Mouse (Mus musculus): ENCODE data around the gene Cd52. TPM values are rescaled to one million over a fixed set of nuclear protein-coding genes. Genes with fewer than 3 reads are reported as not detected.

Gene Cd52
- polyA plus RNA-seq, 1 experiment from 2014 or later = 1.8 TPM

DNA sequence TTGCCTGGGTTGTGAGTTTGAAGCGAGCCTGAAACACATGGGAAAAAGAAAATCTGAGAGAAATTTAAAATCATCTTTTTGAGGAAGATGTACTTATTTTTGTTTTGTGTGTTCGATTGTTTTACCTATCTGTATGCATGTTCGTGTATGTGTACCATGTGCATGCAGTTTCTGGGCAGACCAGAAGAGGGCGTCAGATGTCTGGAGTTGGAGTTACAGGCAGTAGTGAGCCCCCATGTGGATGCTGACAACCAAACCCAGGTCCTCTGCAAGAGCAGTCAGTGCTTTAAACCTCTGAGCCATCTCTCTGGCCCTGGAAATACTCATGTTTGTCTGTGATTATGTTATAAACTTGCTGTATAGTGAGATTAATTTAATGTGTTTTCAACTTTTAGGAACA is 9.9 kb downstream of the Cd52 start:
- WGBS = 88% methylated on average over 4 of the region's 4 CpGs
- Histone ChIP-seq H3K4me2 (ENCODE audit: low read length) (no peak overlapping the region), H3K4me1 (ENCODE audit: control insufficient read depth, insufficient read depth, low read depth, low read length) (peaks cover 9% of the 10 kb centered on the region), H3K4me3 (ENCODE audit: low read length) (no peak overlapping the region), H3K9ac (ENCODE audit: low read depth, low read length) (no peak overlapping the region), H3K9me3 (ENCODE audit: control insufficient read depth, low read length) (no peaks in the 10 kb centered on the region), H3K36me3 (ENCODE audit: control insufficient read depth, insufficient read depth, low read length) (no peaks in the 10 kb centered on the region), H3K27me3 (replicated peaks; ENCODE audit: control insufficient read depth, insufficient read depth, low read length) (peaks cover 4% of the 10 kb centered on the region; the same call in 1 of the 2 replicates), H3K27ac (ENCODE audit: low read depth, low read length) (no peak overlapping the region)
- no peak for ATAC-seq

GRCm38 (mm10) chr4:134082460-134082859 is 12.4 kb downstream of the Cd52 start:
- H3K27ac ChIP-seq (ENCODE audit: low read depth, low read length) = no peak overlapping the region
- no peaks in the 10 kb centered on the region for H3K36me3 ChIP-seq (ENCODE audit: control insufficient read depth, insufficient read depth, low read length)
- 12% methylated on average over 7 of the region's 7 CpGs for WGBS
- ATAC-seq = no peak
- peaks cover 4% of the 10 kb centered on the region; the same call in 1 of the 2 replicates for H3K27me3 ChIP-seq (replicated peaks; ENCODE audit: control insufficient read depth, insufficient read depth, low read length)
- no peaks in the 10 kb centered on the region for H3K9me3 ChIP-seq (ENCODE audit: control insufficient read depth, low read length)
- H3K4me1 ChIP-seq (ENCODE audit: control insufficient read depth, insufficient read depth, low read depth, low read length) = peaks cover 12% of the 10 kb centered on the region
- H3K4me3 ChIP-seq (ENCODE audit: low read length) = peak overlapping the region; percentile 53
- H3K9ac ChIP-seq (ENCODE audit: low read depth, low read length) = peak overlapping the region; percentile 67
- peak overlapping the region; percentile 85 for H3K4me2 ChIP-seq (ENCODE audit: low read length)

GRCm38 (mm10) chr4:134081730-134082386 is 13.0 kb downstream of the Cd52 start:
- Histone ChIP-seq H3K9ac (ENCODE audit: low read depth, low read length) (peak overlapping the region; percentile 67), H3K4me3 (ENCODE audit: low read length) (peak overlapping the region; percentile 53), H3K27me3 (replicated peaks; ENCODE audit: control insufficient read depth, insufficient read depth, low read length) (peaks cover 4% of the 10 kb centered on the region; the same call in 1 of the 2 replicates), H3K27ac (ENCODE audit: low read depth, low read length) (no peak overlapping the region), H3K4me2 (ENCODE audit: low read length) (peak overlapping the region; percentile 85), H3K36me3 (ENCODE audit: control insufficient read depth, insufficient read depth, low read length) (no peaks in the 10 kb centered on the region), H3K4me1 (ENCODE audit: control insufficient read depth, insufficient read depth, low read depth, low read length) (peaks cover 12% of the 10 kb centered on the region), H3K9me3 (ENCODE audit: control insufficient read depth, low read length) (no peaks in the 10 kb centered on the region)
- under 1% methylated on average over 40 of the region's 41 CpGs for WGBS
- ATAC-seq = peak; percentile 88

DNA sequence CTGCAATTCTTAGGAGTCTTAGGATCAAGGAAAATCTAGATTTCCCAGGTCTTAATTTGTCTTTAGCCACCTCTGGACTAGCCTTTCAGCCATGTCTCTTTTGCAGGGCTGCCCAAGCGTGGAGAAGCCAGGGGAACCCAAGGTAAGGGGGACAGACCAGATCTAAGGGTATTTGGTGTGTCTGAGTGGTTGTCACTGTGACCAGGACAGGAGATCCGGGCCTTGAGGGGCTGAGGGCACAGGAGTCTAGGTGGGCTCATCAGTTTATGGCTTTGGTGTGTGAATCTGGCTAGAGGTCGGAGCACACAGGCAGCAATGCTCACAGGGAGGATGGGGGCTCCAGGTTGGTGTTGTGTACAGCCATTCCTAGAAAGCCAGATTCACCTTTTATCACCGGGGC is 14.2 kb downstream of the Cd52 start:
- H3K4me1 ChIP-seq (ENCODE audit: control insufficient read depth, insufficient read depth, low read depth, low read length) = peaks cover 12% of the 10 kb centered on the region
- H3K4me3 ChIP-seq (ENCODE audit: low read length) = no peak overlapping the region
- H3K36me3 ChIP-seq (ENCODE audit: control insufficient read depth, insufficient read depth, low read length) = no peaks in the 10 kb centered on the region
- no peak overlapping the region for H3K9ac ChIP-seq (ENCODE audit: low read depth, low read length)
- peaks cover 4% of the 10 kb centered on the region; the same call in 1 of the 2 replicates for H3K27me3 ChIP-seq (replicated peaks; ENCODE audit: control insufficient read depth, insufficient read depth, low read length)
- no peak overlapping the region for H3K4me2 ChIP-seq (ENCODE audit: low read length)
- ATAC-seq = no peak
- no peak overlapping the region for H3K27ac ChIP-seq (ENCODE audit: low read depth, low read length)
- H3K9me3 ChIP-seq (ENCODE audit: control insufficient read depth, low read length) = no peaks in the 10 kb centered on the region
- 75% methylated on average over 4 of the region's 4 CpGs for WGBS

DNA sequence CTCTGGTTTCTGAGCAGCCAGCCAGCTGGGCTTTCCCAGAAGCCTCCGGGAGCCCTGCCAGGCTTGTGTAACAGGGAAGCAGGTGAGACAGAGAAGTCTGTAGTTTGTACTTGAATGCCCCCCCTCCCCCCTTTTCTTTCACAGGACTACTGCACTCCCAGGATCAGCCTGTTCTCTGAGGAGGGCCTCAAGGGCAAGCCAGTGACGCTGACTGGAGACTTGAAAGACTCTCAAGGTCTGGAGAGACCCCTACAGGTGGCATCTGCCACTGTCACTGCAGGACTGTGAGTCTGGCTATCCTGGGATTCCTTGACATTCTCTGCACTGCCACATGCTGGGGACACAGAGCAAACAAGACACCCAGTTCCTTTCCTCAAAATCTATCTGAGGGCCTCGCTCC is 16.2 kb downstream of the Cd52 start:
- WGBS = 21% methylated on average over 3 of the region's 3 CpGs
- peak; percentile 66 for ATAC-seq
- H3K9ac ChIP-seq (ENCODE audit: low read depth, low read length) = no peak overlapping the region

GRCm38 (mm10) chr4:134068793-134069580 is 25.9 kb downstream of the Cd52 start:
- WGBS = 95% methylated on average over 4 of the region's 4 CpGs
- Histone ChIP-seq H3K9me3 (ENCODE audit: control insufficient read depth, low read length) (no peaks in the 10 kb centered on the region), H3K4me3 (ENCODE audit: low read length) (no peak overlapping the region), H3K27me3 (replicated peaks; ENCODE audit: control insufficient read depth, insufficient read depth, low read length) (peaks cover 8% of the 10 kb centered on the region), H3K36me3 (ENCODE audit: control insufficient read depth, insufficient read depth, low read length) (no peaks in the 10 kb centered on the region), H3K4me2 (ENCODE audit: low read length) (no peak overlapping the region), H3K9ac (ENCODE audit: low read depth, low read length) (no peak overlapping the region), H3K27ac (ENCODE audit: low read depth, low read length) (no peak overlapping the region), H3K4me1 (ENCODE audit: control insufficient read depth, insufficient read depth, low read depth, low read length) (no peaks in the 10 kb centered on the region)
- ATAC-seq = no peak

More for the DNA sequence above, 16.2 kb downstream of the Cd52 start:
- no peak overlapping the region for H3K4me2 ChIP-seq (ENCODE audit: low read length)
- no peaks in the 10 kb centered on the region for H3K9me3 ChIP-seq (ENCODE audit: control insufficient read depth, low read length)
- H3K4me1 ChIP-seq (ENCODE audit: control insufficient read depth, insufficient read depth, low read depth, low read length) = peaks cover 12% of the 10 kb centered on the region
- no peaks in the 10 kb centered on the region for H3K36me3 ChIP-seq (ENCODE audit: control insufficient read depth, insufficient read depth, low read length)
- no peak overlapping the region for H3K4me3 ChIP-seq (ENCODE audit: low read length)
- H3K27me3 ChIP-seq (replicated peaks; ENCODE audit: control insufficient read depth, insufficient read depth, low read length) = peaks cover 4% of the 10 kb centered on the region; the same call in 1 of the 2 replicates
- no peak overlapping the region for H3K27ac ChIP-seq (ENCODE audit: low read depth, low read length)

DNA sequence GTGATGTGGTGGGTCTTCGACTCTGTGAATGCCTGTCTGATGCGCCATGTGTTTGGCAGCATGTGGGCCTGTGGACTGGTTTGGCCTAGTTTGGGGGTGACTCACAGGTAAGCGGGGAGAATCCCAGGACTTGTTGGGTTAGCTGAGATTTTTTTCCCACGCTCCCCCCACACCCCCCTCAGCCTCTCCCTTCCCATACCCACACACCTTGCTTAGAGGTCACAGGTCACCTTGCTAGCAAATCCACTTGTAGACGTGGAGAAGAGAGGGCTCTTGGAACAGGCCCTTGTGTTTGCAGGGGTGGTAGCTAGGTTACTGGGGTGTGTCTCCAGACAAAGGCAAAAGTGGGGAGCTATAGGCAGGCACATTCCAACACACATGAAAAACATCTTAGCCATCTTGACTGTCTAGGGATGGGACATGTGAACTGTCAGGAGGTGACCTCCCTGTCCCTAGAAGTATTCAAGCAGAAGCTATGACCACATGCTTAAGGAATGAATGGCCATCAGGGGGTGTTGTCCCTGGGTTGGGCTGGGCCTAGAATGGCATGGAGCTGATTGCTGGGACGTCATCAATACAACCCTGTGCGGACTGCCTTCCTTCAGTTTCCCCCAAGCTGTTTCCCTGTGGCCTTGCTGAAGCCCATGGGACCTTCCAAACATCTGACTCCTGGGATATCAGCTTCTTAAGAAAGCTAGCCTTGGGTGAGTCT is 26.9 kb downstream of the Cd52 start:
- ATAC-seq = no peak
- Histone ChIP-seq H3K4me3 (ENCODE audit: low read length) (no peak overlapping the region), H3K27me3 (replicated peaks; ENCODE audit: control insufficient read depth, insufficient read depth, low read length) (peaks cover 8% of the 10 kb centered on the region), H3K36me3 (ENCODE audit: control insufficient read depth, insufficient read depth, low read length) (no peaks in the 10 kb centered on the region), H3K4me2 (ENCODE audit: low read length) (no peak overlapping the region), H3K27ac (ENCODE audit: low read depth, low read length) (no peak overlapping the region), H3K9ac (ENCODE audit: low read depth, low read length) (no peak overlapping the region), H3K9me3 (ENCODE audit: control insufficient read depth, low read length) (no peaks in the 10 kb centered on the region), H3K4me1 (ENCODE audit: control insufficient read depth, insufficient read depth, low read depth, low read length) (no peaks in the 10 kb centered on the region)
- 90% methylated on average over 7 of the region's 7 CpGs for WGBS

DNA sequence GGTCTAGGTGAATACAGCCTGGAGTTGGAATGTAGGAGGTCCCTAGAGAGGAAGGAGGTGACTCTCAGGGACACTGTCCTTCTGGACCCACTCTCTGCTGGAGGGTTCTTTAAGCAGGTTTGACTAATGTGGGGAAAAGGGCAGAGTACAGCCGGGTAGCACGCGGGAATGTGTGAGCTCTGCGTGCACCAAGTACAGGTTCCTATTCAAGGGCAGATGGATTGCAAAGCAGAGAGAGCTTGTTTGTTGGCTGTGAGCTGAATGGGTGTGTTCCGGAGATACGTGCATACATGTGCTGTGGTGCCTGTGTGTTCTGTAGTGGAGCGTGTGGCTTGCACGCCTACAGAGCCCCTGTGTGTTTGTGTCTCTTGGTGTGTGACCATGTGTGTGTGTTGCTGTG is 27.5 kb downstream of the Cd52 start:
- Histone ChIP-seq H3K9me3 (ENCODE audit: control insufficient read depth, low read length) (no peaks in the 10 kb centered on the region), H3K27me3 (replicated peaks; ENCODE audit: control insufficient read depth, insufficient read depth, low read length) (peaks cover 8% of the 10 kb centered on the region), H3K4me2 (ENCODE audit: low read length) (no peak overlapping the region), H3K27ac (ENCODE audit: low read depth, low read length) (no peak overlapping the region), H3K4me1 (ENCODE audit: control insufficient read depth, insufficient read depth, low read depth, low read length) (no peaks in the 10 kb centered on the region), H3K36me3 (ENCODE audit: control insufficient read depth, insufficient read depth, low read length) (no peaks in the 10 kb centered on the region), H3K9ac (ENCODE audit: low read depth, low read length) (no peak overlapping the region), H3K4me3 (ENCODE audit: low read length) (no peak overlapping the region)
- WGBS = 93% methylated on average over 8 of the region's 8 CpGs
- ATAC-seq = no peak
